Mouse (Mus musculus) liver, embryonic 16.5 days (tissue): ENCODE data around the gene Magi1. TPM values are rescaled to one million over a fixed set of nuclear protein-coding genes. Genes with fewer than 3 reads are reported as not detected.

Source experiments
- ATAC-seq: fragments of 200-750 bp; cut with Nextera tagmentation; 2 replicates; pipeline ENCODE4 v1.8.0; 2017; ENCODE audit warnings: low read depth, mild to moderate bottlenecking, moderate number of reproducible peaks, moderate library complexity
- H3K27ac ChIP-seq: fragments of 300-500 bp; sonication (generic); 2 replicates; pipeline ENCODE4 v1.5.1; 2014; ENCODE audit warnings: mild to moderate bottlenecking, low read length
- H3K27me3 ChIP-seq: fragments of 300-500 bp; sonication (generic); 2 replicates; pipeline ENCODE4 v1.6.1; 2014; ENCODE audit warnings: low read depth, low read length, mixed read lengths; ENCODE audit not compliant: control insufficient read depth, insufficient read depth
- H3K36me3 ChIP-seq: fragments of 300-500 bp; sonication (generic); 2 replicates; pipeline ENCODE4 v1.6.1; 2014; ENCODE audit warnings: mild to moderate bottlenecking; ENCODE audit not compliant: control insufficient read depth, insufficient read depth
- H3K4me1 ChIP-seq: fragments of 300-500 bp; sonication (generic); 2 replicates; pipeline ENCODE4 v1.6.1; 2014; ENCODE audit warnings: low read depth, low read length, mixed read lengths; ENCODE audit not compliant: control insufficient read depth
- H3K4me2 ChIP-seq: fragments of 300-500 bp; sonication (generic); 2 replicates; pipeline ENCODE4 v1.6.1; 2014; ENCODE audit warnings: low read depth, low read length, mixed read lengths
- H3K4me3 ChIP-seq: fragments of 300-500 bp; sonication (generic); 2 replicates; pipeline ENCODE4 v1.5.1; 2014; ENCODE audit warnings: low read depth, mild to moderate bottlenecking, low read length
- H3K9ac ChIP-seq: fragments of 300-500 bp; sonication (generic); 2 replicates; pipeline ENCODE4 v1.6.1; 2014; ENCODE audit warnings: low read depth, low read length
- H3K9me3 ChIP-seq: fragments of 300-500 bp; sonication (generic); replicated peaks from 2 replicates; pipeline ENCODE4 v1.6.1; 2016; ENCODE audit warnings: low read length; ENCODE audit not compliant: control insufficient read depth
- WGBS: fragments of 180-500 bp; shearing (Covaris S2); extraction: QIAGEN DNeasy Blood & Tissue Kit; methylation state at CpG from one replicate; pipeline ENCODE4 v1.1.7; 2014; ENCODE audit not compliant: insufficient replicate concordance; 5-methylcytosine and 5-hydroxymethylcytosine counted together
- polyA plus RNA-seq: library from polyadenylated mRNA; unstranded; fragments of >200 nt; fragmentation: Nextera tagmentation; extraction: Ambion mirVana; gene quantifications from 2 replicates; pipeline ENCODE4 v1.2.1, GENCODE M21; 2015

Gene Magi1
- polyA plus RNA-seq, 1 experiment from 2014 or later, result 1.3 TPM

DNA sequence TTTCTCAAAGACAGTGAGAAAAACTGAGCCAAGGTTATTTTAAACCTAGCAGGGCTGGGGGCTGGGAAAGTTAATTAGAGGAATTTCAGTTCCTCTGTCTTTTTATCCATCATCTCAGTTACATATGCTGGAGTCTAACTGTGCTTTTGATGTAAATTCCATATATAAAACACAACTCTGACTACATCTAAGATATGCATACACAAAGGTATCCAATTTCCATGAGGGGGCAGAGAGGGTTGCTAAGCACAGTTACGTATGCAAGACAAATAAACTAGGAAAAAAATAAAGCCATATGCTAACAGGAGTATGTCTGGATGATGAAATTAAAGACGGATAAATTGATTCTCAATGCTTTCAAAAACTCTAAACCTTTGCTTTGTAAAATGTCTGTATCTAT, 315.0 kb downstream of the Magi1 start:
- no peak overlapping the region for H3K27ac ChIP-seq
- no peaks in the 10 kb centered on the region for H3K9me3 ChIP-seq
- H3K36me3 ChIP-seq, result no peaks in the 10 kb centered on the region
- 60% methylated on average over 2 of the region's 2 CpGs for WGBS
- H3K9ac ChIP-seq, result no peak overlapping the region
- no peak for ATAC-seq
- H3K4me3 ChIP-seq, result no peak overlapping the region
- H3K4me2 ChIP-seq, result no peak overlapping the region
- no peaks in the 10 kb centered on the region for H3K27me3 ChIP-seq
- H3K4me1 ChIP-seq, result no peaks in the 10 kb centered on the region

DNA sequence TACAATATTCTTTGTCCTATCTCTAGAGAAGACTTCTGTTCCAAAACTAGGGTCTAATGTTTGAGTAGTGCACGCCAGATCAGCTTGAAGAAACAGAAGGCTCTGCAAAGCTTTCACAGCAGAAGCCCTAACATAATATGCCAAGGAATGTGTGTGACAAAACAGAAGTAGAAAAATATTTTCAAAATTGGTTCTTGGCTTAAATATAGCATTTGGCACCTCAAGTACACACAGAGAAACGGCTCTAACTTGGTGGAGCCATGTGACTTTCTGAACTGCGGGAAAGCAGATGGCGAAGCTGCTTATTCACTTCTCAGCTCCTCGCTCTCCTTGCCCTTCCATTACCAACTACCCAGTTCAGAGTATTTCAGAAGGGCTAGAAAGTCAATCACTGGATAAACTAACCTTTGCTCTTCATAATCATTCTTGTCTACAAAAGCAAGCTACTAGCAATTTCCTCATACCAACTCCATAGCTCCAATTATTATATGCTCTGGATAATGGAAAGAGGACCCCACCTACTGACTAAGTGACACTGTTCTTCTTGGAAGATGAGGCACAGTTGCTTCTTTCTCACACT, 320.9 kb downstream of the Magi1 start:
- ATAC-seq, result no peak

DNA sequence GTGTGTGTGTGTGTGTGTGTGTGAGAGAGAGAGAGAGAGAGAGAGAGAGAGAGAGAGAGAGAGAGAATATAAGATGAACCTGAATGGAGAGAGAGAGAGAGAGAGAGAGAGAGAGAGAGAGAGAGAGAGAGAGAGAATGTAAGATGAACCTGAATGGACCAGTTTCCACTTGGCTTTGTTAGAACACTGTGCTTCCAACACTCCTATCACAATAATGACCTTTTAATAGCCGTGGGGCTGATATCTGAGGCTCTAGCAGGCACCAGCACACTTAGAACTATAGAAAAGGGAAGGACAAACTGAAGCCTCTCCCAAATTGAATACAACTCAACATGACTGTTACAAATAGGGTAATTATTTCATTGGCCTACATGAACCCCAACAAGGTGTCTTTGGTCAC, 321.9 kb downstream of the Magi1 start:
- Histone ChIP-seq H3K4me3 (no peak overlapping the region), H3K9me3 (no peaks in the 10 kb centered on the region), H3K27me3 (no peaks in the 10 kb centered on the region), H3K4me2 (no peak overlapping the region), H3K9ac (no peak overlapping the region), H3K4me1 (no peaks in the 10 kb centered on the region), H3K27ac (no peak overlapping the region), H3K36me3 (no peaks in the 10 kb centered on the region)
- WGBS, result 35% methylated on average over 1 of the region's 1 CpGs
- no peak for ATAC-seq

More for the DNA sequence above, 320.9 kb downstream of the Magi1 start:
- Histone ChIP-seq H3K27ac (no peak overlapping the region), H3K36me3 (no peaks in the 10 kb centered on the region), H3K4me3 (no peak overlapping the region), H3K9me3 (no peaks in the 10 kb centered on the region), H3K9ac (no peak overlapping the region), H3K27me3 (no peaks in the 10 kb centered on the region), H3K4me2 (no peak overlapping the region), H3K4me1 (no peaks in the 10 kb centered on the region)
- 57% methylated on average over 5 of the region's 5 CpGs for WGBS

DNA sequence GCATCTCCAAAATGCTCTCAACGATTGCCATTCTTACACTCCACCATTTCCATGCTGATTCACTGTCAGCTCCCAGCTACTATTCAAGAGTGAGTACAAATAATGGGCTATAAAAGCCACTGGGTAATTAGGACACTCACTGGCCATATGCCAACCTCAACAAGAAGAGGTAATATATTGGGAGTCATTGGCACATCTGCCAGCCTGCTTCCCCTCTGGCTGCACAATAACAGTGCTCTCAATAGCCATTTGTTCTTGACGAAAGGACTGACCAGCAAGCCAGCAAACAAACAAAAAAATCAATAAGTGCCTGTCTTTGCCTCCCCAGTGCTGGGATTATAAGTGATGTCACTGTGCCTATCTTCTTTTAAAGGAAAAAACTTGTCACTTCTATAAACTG, 326.5 kb downstream of the Magi1 start:
- no peak overlapping the region for H3K4me3 ChIP-seq
- 59% methylated on average over 2 of the region's 2 CpGs for WGBS
- H3K9me3 ChIP-seq, result no peaks in the 10 kb centered on the region
- no peak for ATAC-seq
- H3K9ac ChIP-seq, result no peak overlapping the region
- no peaks in the 10 kb centered on the region for H3K27me3 ChIP-seq
- no peak overlapping the region for H3K4me2 ChIP-seq
- H3K4me1 ChIP-seq, result no peaks in the 10 kb centered on the region
- no peak overlapping the region for H3K27ac ChIP-seq
- H3K36me3 ChIP-seq, result no peaks in the 10 kb centered on the region

DNA sequence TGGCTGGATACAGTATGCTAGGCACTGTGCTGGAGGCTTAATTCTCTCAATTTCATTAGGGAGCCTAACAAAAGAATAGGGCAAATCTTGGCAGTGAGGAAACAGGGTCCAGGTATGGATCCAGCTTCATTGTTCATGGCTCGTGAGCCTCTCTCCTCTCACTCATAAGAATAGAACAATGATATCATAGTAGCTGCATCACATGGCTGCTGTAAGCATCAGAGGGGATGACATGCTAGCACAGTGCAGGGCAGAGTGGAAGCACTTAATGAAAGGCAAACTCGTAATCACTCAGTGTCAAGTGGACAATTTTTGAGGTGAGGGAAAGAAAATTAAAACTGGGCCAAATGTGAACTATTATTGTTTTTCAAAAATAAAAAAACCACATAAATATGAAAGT, 337.1 kb downstream of the Magi1 start:
- H3K9me3 ChIP-seq, result no peaks in the 10 kb centered on the region
- no peak overlapping the region for H3K9ac ChIP-seq
- H3K4me1 ChIP-seq, result no peaks in the 10 kb centered on the region
- 55% methylated on average over 2 of the region's 2 CpGs for WGBS
- H3K4me3 ChIP-seq, result no peak overlapping the region
- H3K27ac ChIP-seq, result no peak overlapping the region
- H3K27me3 ChIP-seq, result no peaks in the 10 kb centered on the region
- no peaks in the 10 kb centered on the region for H3K36me3 ChIP-seq
- H3K4me2 ChIP-seq, result no peak overlapping the region
- no peak for ATAC-seq

DNA sequence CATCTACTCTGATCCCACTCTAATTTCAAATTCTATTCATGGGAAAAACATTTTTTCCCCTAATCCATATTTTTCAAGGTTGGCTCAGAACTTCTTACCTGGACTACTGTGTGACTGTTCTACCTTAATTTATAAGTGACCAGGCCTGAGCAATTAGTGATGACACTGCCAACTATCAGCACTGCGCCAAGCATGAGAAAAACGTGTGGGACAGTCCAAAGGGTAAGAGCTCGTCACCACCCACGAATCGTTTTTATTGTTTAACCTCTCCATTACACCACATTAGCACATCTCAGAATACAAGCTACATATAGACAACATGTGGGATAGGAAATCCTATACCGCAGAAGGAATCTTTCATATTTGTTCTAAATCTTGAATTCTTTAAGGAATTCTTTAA, 347.4 kb downstream of the Magi1 start:
- no peaks in the 10 kb centered on the region for H3K27me3 ChIP-seq
- WGBS, result 61% methylated on average over 6 of the region's 6 CpGs
- no peak overlapping the region for H3K27ac ChIP-seq
- H3K4me2 ChIP-seq, result no peak overlapping the region
- no peak for ATAC-seq
- no peaks in the 10 kb centered on the region for H3K36me3 ChIP-seq
- H3K9me3 ChIP-seq, result no peaks in the 10 kb centered on the region
- no peak overlapping the region for H3K9ac ChIP-seq
- H3K4me3 ChIP-seq, result no peak overlapping the region
- no peaks in the 10 kb centered on the region for H3K4me1 ChIP-seq

DNA sequence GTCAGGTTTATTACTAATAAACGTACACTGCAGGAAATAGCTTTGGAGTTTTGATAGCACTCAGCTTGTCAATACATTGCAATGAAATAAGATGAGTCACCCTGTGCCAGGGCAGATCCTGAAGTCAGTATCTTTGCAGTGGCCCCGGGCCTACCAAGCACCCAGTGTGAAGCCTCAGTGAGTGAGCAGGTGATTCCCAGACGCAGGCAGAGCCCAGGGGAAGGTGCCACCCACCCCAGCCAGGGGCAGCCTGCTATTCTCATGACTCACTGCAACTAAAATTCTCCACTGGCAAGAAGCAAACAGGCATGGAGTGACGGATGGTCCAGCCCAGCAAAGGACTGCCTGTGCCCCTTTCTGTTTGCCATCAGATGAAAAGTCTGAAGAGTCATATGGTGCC, 347.9 kb downstream of the Magi1 start:
- Histone ChIP-seq H3K4me2 (no peak overlapping the region), H3K27ac (no peak overlapping the region), H3K27me3 (no peaks in the 10 kb centered on the region), H3K4me1 (no peaks in the 10 kb centered on the region), H3K9me3 (no peaks in the 10 kb centered on the region), H3K4me3 (no peak overlapping the region), H3K36me3 (no peaks in the 10 kb centered on the region), H3K9ac (no peak overlapping the region)
- WGBS, result 50% methylated on average over 4 of the region's 4 CpGs
- no peak for ATAC-seq

DNA sequence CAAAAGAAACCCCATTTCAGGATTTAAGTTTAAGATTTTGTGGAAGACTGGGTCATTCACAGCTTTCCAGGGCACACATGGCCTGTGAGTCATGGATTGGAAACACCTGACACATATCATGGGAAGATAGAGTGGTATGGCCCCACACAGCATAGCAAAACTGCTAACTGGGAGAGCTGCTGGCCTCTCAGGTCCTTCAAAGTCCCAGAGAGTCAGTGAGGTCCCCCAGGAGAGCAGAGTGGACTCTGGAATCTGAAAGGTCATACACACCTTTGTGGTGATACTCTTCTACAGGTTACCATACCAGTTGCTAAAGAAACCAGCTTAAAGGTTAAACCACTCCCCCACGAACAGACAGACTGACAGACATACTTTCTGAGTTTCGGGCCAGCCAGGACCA, 349.0 kb downstream of the Magi1 start:
- Histone ChIP-seq H3K4me1 (no peaks in the 10 kb centered on the region), H3K27ac (no peak overlapping the region; the same call in 1 of the 2 replicates), H3K27me3 (no peaks in the 10 kb centered on the region), H3K4me3 (no peak overlapping the region), H3K9me3 (no peaks in the 10 kb centered on the region), H3K9ac (no peak overlapping the region), H3K4me2 (no peak overlapping the region), H3K36me3 (no peaks in the 10 kb centered on the region)
- 39% methylated on average over 2 of the region's 2 CpGs for WGBS
- peak; percentile 67; the same call in 1 of the 2 replicates for ATAC-seq

DNA sequence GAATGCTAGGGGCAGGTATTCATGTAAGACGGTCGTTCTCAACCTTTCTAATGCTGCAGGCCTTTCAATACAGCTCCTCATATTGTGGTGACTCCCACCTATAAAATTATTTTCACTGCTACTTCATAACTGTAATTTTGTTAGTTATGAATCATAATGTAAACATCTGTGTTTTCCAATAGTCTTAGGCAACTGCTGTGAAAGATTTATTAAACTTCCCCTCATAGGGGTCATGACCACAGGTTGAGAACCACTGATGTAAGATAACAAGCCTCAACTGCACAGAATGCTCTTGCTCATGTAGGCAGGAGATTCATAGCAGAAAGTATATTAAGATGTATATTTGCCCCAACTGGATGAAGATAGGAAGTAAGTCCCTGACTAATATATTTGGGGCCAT, 359.1 kb downstream of the Magi1 start:
- no peak overlapping the region for H3K27ac ChIP-seq
- H3K4me2 ChIP-seq, result no peak overlapping the region
- 66% methylated on average over 2 of the region's 2 CpGs for WGBS
- no peak overlapping the region for H3K9ac ChIP-seq
- no peak for ATAC-seq
- H3K27me3 ChIP-seq, result no peaks in the 10 kb centered on the region
- H3K4me3 ChIP-seq, result no peak overlapping the region
- no peaks in the 10 kb centered on the region for H3K36me3 ChIP-seq
- no peaks in the 10 kb centered on the region for H3K4me1 ChIP-seq
- no peaks in the 10 kb centered on the region for H3K9me3 ChIP-seq
